Mouse (Mus musculus) neural tube, embryonic 14.5 days (tissue): ENCODE data around the gene Tbc1d1. TPM values are rescaled to one million over a fixed set of nuclear protein-coding genes. Genes with fewer than 3 reads are reported as not detected.
A peak's percentile ranks its signal among the peaks of the same experiment; 100 is the strongest.

Experiments
- ATAC-seq: fragments of 200-750 bp; cut with Nextera tagmentation; 2 replicates; pipeline ENCODE4 v1.8.0; 2017; ENCODE audit warnings: low read depth, mild to moderate bottlenecking, moderate TSS enrichment, moderate library complexity
- H3K27ac ChIP-seq: fragments of 300-500 bp; sonication (generic); 2 replicates; pipeline ENCODE4 v1.5.1; 2014; ENCODE audit warnings: low read depth, mild to moderate bottlenecking, control low read depth, low read length, moderate library complexity, mixed read lengths
- H3K27me3 ChIP-seq: fragments of 300-500 bp; sonication (generic); 2 replicates; pipeline ENCODE4 v1.6.1; 2014; ENCODE audit warnings: low read length; ENCODE audit not compliant: control insufficient read depth, insufficient read depth
- H3K36me3 ChIP-seq: fragments of 300-500 bp; sonication (generic); 2 replicates; pipeline ENCODE4 v1.6.1; 2014; ENCODE audit warnings: low read length, mixed read lengths; ENCODE audit not compliant: control insufficient read depth, insufficient read depth
- H3K4me1 ChIP-seq: fragments of 300-500 bp; sonication (generic); 2 replicates; pipeline ENCODE4 v1.6.1; 2014; ENCODE audit warnings: low read length; ENCODE audit not compliant: control insufficient read depth, insufficient read depth
- H3K4me2 ChIP-seq: fragments of 300-500 bp; sonication (generic); 2 replicates; pipeline ENCODE4 v1.6.1; 2014; ENCODE audit warnings: mild to moderate bottlenecking, low read depth, low read length, control low read depth
- H3K4me3 ChIP-seq: fragments of 300-500 bp; sonication (generic); 2 replicates; pipeline ENCODE4 v1.5.1; 2014; ENCODE audit warnings: low read depth, low read length, control low read depth, mixed read lengths
- H3K9ac ChIP-seq: fragments of 300-500 bp; sonication (generic); replicated peaks from 2 replicates; pipeline ENCODE4 v1.6.1; 2014; ENCODE audit warnings: low read depth, mild to moderate bottlenecking, control low read depth, low read length, mixed read lengths
- H3K9me3 ChIP-seq: fragments of 300-500 bp; sonication (generic); 2 replicates; pipeline ENCODE4 v1.6.1; 2016; ENCODE audit warnings: low read length; ENCODE audit not compliant: control insufficient read depth
- WGBS: fragments of 180-500 bp; shearing (Covaris S2); extraction: QIAGEN DNeasy Blood & Tissue Kit; methylation state at CpG from one replicate; pipeline ENCODE4 v1.1.7; 2014; 5-methylcytosine and 5-hydroxymethylcytosine counted together
- polyA plus RNA-seq: library from polyadenylated mRNA; unstranded; fragments of >200 nt; fragmentation: Nextera tagmentation; extraction: Ambion mirVana; gene quantifications from 2 replicates; pipeline ENCODE4 v1.2.1, GENCODE M21; 2014

Gene Tbc1d1
- polyA plus RNA-seq, result 16.0 and 21.1 TPM in 2 replicates

DNA sequence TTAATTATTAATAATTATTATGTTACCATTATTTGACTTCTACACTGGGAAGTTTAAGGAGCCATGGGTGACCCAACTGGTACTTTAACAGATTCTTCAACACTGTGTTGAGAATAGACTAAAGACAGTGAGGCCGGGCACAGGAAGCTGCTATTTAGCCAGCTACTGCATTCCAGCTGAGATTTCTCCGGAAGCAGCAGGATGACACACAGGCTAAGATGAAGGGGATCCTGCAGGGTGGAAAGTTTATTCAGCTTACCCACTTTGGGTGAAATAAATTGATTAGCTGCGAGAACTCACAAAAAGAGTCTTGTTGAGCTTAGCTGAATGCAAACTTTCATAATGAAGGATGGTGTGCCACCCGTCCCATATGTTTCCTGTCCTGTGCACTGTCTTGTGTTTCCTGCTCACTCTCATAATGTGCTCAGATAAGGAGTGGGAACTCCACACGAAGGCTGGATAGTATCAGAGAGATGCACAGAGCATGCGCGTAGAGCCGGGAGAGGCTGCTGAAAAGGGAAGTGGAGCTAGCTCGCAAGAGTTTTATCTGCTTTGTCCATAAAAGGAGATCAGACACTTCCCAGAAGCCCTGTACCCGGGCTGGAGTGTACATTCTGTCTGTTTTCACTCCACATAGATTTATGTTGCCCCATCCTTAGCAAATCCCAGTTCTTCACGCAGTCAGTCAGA is at the start of gene Tbc1d1:
Gene Tbc1d1 (plus strand): TSS at position 445 of the 690 bp plus-strand sequence.
- Histone ChIP-seq H3K9me3 (no peaks in the 10 kb centered on the region), H3K4me2 (peak within 1 kb of the TSS; percentile 12; the same call in 1 of the 2 replicates), H3K9ac (no peak within 1 kb of the TSS), H3K27ac (no peak within 1 kb of the TSS), H3K27me3 (peaks cover 7% of the 10 kb centered on the region; the same call in 1 of the 2 replicates), H3K36me3 (no peaks in the 10 kb centered on the region), H3K4me3 (no peak within 1 kb of the TSS), H3K4me1 (0 out of 2 replicates have a peak, but pooled peaks cover 2% of the 10 kb centered on the region)
- WGBS, result 54% methylated on average over 11 of the region's 11 CpGs
- ATAC-seq, result no peak

DNA sequence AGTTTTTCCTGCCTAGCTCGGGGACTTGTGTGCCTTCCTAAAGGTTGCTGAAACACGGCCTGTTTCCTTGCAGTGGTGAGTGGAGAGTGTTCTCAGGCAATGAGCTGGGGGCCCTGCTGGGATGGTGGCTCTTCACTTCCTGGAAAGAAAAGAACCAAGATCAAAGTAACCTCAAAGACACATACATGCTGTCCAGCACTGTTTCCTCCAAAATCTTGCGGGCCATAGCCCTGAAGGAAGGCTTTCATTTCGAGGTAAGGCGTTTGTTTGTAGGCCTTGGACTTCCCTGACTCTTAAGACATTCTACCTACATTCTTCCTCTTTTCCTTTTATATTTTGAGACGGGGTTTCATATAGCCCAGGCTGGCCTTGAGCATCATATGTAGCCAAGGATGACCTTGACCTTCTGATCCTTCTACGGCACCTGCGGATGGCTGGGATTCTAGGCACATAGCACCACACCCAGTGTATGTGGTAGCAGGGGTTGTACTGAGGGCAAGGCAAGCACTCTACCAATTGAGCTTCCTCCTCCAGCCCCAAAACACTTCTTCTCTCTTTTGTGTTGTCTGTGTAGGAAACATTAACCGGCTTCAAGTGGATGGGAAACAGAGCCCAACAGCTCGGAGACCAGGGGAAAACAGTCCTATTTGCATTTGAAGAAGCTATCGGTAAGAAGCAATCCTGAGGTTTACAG is 48.4 kb upstream of the Tbc1d1 start:
- H3K27me3 ChIP-seq, result no peaks in the 10 kb centered on the region
- H3K4me2 ChIP-seq, result no peak overlapping the region
- H3K4me1 ChIP-seq, result no peaks in the 10 kb centered on the region
- H3K9ac ChIP-seq, result no peak overlapping the region
- no peak overlapping the region for H3K4me3 ChIP-seq
- WGBS, result 88% methylated on average over 11 of the region's 11 CpGs
- no peak overlapping the region for H3K27ac ChIP-seq
- peaks cover 32% of the 10 kb centered on the region for H3K36me3 ChIP-seq
- no peak for ATAC-seq
- H3K9me3 ChIP-seq, result no peaks in the 10 kb centered on the region

DNA sequence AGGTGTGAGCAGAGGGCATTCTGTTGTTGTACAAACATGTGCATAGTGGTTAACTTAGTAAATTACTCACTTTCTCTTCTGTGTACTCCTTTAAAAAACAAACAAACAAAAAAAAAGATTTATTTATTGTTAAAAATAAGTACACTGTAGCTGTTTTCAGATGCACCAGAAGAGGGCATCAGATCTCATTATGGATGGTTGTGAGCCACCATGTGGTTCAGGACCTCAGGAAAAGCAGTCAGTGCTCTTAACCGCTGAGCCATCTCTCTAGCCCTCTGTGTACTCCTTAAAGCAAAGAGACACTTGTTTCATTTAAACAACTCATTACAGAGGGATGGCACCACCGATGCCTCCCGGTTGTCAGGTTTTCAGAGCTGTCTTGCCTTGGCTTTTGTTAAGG is 46.9 kb upstream of the Tbc1d1 start:
- no peaks in the 10 kb centered on the region for H3K9me3 ChIP-seq
- H3K27ac ChIP-seq, result no peak overlapping the region
- H3K36me3 ChIP-seq, result peaks cover 37% of the 10 kb centered on the region; the same call in 1 of the 2 replicates
- ATAC-seq, result no peak
- H3K4me3 ChIP-seq, result no peak overlapping the region
- WGBS, result 57% methylated on average over 3 of the region's 3 CpGs
- H3K4me1 ChIP-seq, result no peaks in the 10 kb centered on the region
- no peak overlapping the region for H3K4me2 ChIP-seq
- H3K27me3 ChIP-seq, result no peaks in the 10 kb centered on the region
- H3K9ac ChIP-seq, result no peak overlapping the region

GRCm38 (mm10) chr5:64112360-64112759 is 43.7 kb upstream of the Tbc1d1 start:
- H3K4me1 ChIP-seq, result no peaks in the 10 kb centered on the region
- no peak for ATAC-seq
- no peaks in the 10 kb centered on the region for H3K27me3 ChIP-seq
- peaks cover 1% of the 10 kb centered on the region; the same call in 1 of the 2 replicates for H3K9me3 ChIP-seq
- H3K4me3 ChIP-seq, result no peak overlapping the region
- H3K27ac ChIP-seq, result no peak overlapping the region
- no peak overlapping the region for H3K9ac ChIP-seq
- 96% methylated on average over 3 of the region's 3 CpGs for WGBS
- H3K4me2 ChIP-seq, result no peak overlapping the region
- peaks cover 40% of the 10 kb centered on the region for H3K36me3 ChIP-seq

- Histone ChIP-seq H3K27me3 (no peaks in the 10 kb centered on the region), H3K4me2 (no peak overlapping the region), H3K4me3 (no peak overlapping the region), H3K27ac (no peak overlapping the region), H3K9me3 (peaks cover 3% of the 10 kb centered on the region; the same call in 1 of the 2 replicates), H3K36me3 (peaks cover 38% of the 10 kb centered on the region), H3K4me1 (no peaks in the 10 kb centered on the region), H3K9ac (no peak overlapping the region)
- 95% methylated on average over 6 of the region's 6 CpGs for WGBS
- no peak for ATAC-seq
Observed at GRCm38 (mm10) chr5:64114210-64114609, 41.9 kb upstream of the Tbc1d1 start.

DNA sequence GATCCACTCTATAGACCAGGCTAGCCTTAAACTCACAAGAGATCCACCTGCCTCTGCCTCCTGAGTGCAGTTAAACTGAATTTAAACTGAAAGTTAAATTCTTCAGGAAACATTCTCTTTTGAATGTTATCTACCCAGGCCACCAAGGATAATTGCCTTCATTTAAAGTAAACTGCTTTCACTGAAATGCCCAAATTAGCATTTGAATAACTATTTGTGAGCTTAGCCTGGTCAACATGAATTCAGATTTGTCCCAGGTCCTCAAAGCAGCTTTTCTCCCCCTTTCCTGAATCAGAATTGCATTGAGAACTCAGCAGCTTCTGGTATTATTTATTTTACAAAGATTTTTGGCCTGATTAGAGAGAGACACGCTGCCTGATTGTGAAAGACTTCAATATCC is 38.9 kb upstream of the Tbc1d1 start:
- H3K36me3 ChIP-seq, result peaks cover 25% of the 10 kb centered on the region
- H3K9ac ChIP-seq, result no peak overlapping the region
- no peak overlapping the region for H3K4me3 ChIP-seq
- peaks cover 3% of the 10 kb centered on the region; the same call in 1 of the 2 replicates for H3K9me3 ChIP-seq
- no peaks in the 10 kb centered on the region for H3K4me1 ChIP-seq
- H3K27me3 ChIP-seq, result no peaks in the 10 kb centered on the region
- no peak overlapping the region for H3K4me2 ChIP-seq
- no peak for ATAC-seq
- no peak overlapping the region for H3K27ac ChIP-seq
- 59% methylated on average over 1 of the region's 1 CpGs for WGBS

GRCm38 (mm10) chr5:64125783-64126182 is 30.3 kb upstream of the Tbc1d1 start:
- ATAC-seq, result no peak
- Histone ChIP-seq H3K4me2 (no peak overlapping the region), H3K9ac (no peak overlapping the region), H3K27ac (no peak overlapping the region), H3K9me3 (no peaks in the 10 kb centered on the region), H3K27me3 (no peaks in the 10 kb centered on the region), H3K4me1 (no peaks in the 10 kb centered on the region), H3K4me3 (no peak overlapping the region), H3K36me3 (0 out of 2 replicates have a peak, but pooled peaks cover 3% of the 10 kb centered on the region)
- 66% methylated on average over 5 of the region's 5 CpGs for WGBS

GRCm38 (mm10) chr5:64131550-64131949 is 24.6 kb upstream of the Tbc1d1 start:
- H3K9ac ChIP-seq, result no peak overlapping the region
- H3K27ac ChIP-seq, result no peak overlapping the region
- H3K4me3 ChIP-seq, result no peak overlapping the region
- no peaks in the 10 kb centered on the region for H3K4me1 ChIP-seq
- no peaks in the 10 kb centered on the region for H3K9me3 ChIP-seq
- 0 out of 2 replicates have a peak, but pooled peaks cover 3% of the 10 kb centered on the region for H3K36me3 ChIP-seq
- peak; percentile 35; the same call in 1 of the 2 replicates for ATAC-seq
- H3K4me2 ChIP-seq, result no peak overlapping the region
- H3K27me3 ChIP-seq, result no peaks in the 10 kb centered on the region
- WGBS, result 54% methylated on average over 5 of the region's 5 CpGs

- no peak overlapping the region for H3K9ac ChIP-seq
- no peaks in the 10 kb centered on the region for H3K27me3 ChIP-seq
- H3K4me2 ChIP-seq, result no peak overlapping the region
- no peak overlapping the region for H3K27ac ChIP-seq
- no peaks in the 10 kb centered on the region for H3K4me1 ChIP-seq
- H3K4me3 ChIP-seq, result no peak overlapping the region
- no peaks in the 10 kb centered on the region for H3K9me3 ChIP-seq
- H3K36me3 ChIP-seq, result no peaks in the 10 kb centered on the region
- 95% methylated on average over 4 of the region's 4 CpGs for WGBS
- ATAC-seq, result no peak
Observed at GRCm38 (mm10) chr5:64133901-64134300, 22.2 kb upstream of the Tbc1d1 start.
